Mouse (Mus musculus) layer of hippocampus, adult 11-12 months (tissue): Measurements from ENCODE around the gene Faf1.
"Not testable (repeated sequence)": the region's sequence is repeated elsewhere in the genome, so short reads cannot be mapped to it uniquely, and the experiment has no call there.

ENCODE experiments used
- DNase-seq: peaks from one replicate; pipeline ENCODE4 v3.0.0; 2022; ENCODE audit warnings: low spot score

Faf1 gene

DNA sequence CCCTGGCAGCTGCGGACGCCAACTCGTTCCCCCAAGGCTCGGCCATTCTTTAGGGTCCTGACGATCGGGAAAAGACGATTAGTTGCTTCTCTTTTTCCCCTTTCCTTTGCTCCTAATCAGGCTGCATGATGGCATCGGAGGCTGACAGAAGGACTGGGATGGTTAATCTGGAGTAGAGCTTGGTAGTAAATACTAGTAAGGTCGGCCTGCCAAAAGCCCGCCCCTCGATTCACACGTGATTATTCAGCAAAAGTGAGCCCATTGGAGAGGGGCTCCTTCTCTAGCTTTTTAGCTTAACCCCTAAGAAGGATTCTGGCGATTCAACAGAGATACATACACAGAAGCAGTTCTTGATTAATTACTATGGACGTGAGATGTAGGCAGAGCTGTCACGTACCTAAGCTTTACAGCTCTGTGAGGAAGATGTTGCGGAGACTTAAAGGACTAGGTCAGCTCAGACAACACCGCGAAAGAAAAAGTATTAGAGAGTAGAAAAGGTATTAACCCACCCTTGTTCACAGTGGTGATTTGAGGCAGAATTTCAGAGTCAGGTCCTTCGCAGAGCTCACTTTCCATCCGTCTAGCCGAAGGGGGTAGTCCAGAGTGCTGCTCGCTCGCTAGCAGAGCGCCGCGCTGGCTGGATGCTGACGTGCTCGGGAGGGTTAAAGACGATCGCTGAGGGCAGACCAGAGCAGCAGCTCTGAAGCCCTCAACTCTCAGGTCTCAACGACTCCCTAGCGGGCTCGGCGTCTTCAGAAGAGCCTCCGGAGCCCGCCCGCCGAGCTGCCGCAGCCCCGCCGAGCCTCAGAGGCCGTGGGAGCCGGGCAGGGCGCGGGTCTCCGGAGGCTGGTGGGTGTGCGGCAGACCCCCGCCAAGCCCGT is 11.0 kb upstream of the Faf1 start:
- DNase-seq = peak; percentile 32

DNA sequence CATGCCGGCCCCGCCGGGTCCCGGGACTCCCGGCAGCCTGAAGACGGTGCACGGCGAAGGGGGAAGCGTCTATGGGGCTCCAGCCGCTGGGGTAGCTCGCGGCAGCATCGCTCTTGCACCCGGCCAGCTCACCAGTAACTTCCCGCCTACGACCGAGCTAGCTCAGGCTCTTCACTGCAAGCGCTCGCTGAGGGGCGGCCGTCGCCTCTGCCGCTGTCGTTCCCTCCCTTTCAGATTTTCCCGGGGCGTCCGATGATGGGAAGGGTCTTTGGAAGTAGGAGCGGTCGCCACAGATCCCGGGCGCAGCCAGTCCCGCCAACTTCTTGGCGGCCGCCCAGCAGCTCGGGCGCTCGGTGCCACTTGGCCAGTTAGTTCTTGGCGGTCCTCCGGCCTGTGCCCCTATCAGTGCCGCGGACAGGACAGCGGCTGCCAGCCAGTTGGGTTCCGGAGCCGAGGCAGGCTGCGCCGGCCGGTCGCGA is 10.4 kb upstream of the Faf1 start:
- DNase-seq = peak; percentile 35

DNA sequence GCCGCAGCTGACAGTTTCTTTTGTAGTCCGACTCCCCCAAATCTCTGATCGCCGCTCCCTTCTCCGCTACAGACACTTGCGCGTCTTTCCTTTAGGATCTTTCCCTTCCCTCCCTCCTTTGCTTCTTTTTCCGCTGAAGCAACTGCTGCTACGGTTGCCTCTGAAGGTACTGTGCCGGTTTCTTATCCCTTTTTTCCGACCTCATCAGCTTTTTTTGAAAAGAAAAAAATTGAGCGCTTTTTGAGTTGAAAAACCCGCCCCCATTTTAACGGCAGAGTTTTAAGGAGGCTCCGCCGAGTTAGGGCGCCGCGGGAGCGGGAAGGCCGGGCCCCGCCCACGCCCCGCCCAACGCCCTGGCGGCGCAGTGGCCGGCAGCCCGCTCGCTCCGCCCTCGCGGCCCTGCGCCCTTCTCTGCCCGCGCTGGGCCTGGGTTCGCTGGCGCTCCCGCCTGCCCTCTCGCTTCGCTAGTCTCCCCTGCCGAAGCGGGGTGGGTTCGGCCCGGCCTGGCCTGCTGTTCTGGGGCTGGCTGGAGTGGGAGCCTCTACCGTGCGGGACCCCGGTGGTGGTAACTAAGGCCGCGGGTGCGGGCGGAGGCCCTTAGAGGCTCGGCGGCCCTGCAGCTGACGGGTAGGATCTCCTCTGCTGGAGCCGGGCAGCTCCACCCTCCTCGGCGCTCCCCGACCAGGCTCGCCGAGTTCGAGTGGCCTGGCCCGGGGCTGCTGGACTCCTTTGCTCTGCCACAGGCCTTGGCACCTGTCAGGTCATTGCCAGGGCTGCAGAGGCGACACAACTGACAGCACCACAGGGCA is 9.7 kb upstream of the Faf1 start, which contains the start of gene Cdkn2c:
Cdkn2c (minus strand) TSS at position 729 of the 809 bp plus-strand sequence.
- DNase-seq = peak; percentile 70

DNA sequence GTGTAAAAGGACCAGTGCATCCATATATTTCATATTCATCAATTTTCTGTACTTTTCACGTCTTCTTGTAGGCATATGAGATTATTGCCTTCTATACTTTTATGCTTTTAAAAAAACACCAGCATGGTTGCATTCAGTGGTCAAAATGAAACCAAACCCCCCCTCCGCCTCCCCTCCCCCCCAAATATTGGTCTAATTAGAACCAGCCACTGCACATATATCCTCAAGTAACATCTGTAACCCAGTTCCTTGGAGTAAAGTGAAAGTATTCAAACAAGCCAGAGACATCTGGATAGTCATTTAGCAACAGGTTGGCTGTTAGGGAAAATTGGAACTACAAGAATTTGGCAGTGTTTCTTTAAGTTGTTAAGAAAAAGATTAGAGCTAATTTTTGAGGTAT is 8.9 kb upstream of the Faf1 start:
- DNase-seq = no peak

DNA sequence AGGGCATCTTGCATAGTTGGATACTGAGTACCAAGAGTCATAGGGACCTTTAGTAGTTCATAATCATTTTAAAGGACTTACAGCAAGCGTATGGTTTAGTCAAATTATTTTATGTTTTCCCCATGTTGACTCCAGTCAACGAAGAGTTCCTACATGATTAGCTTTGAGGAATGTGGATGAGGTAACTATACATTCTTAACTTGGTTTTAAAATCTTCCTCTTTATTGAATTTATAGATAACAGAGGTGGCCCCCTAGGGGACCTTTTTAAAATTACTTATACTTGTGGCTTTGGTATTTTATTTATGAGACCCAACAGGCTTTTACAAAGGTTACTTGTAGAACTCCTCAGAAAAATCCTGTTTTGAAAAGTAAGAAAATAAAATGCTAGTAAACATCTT is 6.2 kb upstream of the Faf1 start:
- no peak for DNase-seq

DNA sequence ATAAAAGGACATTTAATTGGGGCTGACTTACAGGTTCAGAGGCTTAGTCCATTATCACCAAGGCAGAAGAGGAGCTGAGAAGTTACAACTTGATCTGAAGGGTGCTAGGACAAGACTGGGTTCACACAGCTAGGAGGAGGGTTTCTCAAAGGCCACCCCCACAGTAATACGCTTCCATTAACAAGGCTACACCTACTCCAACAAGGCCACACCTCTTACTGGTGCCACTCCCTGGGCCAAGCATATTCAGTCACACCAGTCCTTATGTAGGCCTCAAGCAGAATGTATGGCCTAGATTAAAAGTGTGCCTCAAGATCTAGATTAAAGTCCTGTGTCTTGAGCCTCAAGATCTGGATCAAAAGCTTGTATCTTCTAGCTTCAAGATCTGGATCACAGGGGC is 4.4 kb upstream of the Faf1 start:
- DNase-seq = no peak

DNA sequence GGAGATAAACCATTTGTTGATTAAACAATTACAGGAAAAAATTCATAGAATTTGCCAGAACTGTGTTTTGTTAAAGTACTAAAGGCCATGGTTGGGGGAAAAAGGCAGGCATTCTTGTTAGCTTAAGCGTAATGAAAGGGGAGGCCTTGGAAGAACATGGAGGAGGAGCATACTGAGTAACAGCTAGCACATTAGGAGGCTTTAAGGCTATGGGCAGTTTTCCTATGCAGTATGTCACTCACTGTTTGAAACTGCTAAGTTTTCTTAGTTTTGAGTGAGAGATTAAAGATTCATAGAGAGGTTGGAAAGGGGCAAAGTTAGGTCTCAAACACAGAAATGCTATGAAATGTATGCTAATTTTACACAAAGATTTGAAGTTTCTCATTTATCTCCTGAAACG is 2.3 kb upstream of the Faf1 start:
- DNase-seq = no peak

DNA sequence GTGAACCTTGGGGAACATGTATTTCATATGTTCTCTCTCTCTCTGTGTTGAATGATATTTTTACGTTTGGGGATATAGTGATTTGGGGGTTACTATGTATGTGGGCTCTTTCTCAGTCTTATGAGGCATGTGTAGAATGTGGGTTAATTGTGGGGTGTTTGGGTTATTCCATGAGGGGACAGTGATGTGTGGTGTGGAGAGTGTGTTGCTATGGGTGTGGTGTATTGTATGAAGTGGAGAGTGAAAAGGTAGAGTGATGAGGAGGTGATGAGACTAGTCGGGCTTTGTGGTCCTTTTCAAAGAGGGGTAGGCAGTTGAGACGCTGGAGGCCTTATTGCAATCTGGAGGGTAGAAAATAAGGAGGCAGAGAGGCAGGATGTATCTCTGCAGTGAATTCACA is 833 bp downstream of the Faf1 start:
- peak; percentile 11 for DNase-seq

DNA sequence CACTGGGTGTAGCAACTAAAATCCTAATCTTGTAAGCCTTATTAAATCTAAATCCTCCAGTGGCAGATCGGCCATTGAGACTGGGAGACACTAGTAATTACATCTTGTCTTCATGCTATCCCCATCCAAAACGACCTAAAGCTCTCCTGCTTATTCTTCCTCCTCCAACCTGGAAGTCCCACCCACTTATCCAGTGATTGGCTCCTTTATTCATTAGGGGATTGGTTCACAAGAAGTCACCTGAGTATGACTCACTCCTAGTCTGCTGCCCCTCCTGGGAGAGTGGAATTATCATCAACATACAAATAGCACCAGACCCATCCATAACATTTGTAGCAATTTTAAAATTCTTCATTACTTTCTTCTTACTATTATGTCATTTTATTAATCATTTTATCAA is 7.2 kb downstream of the Faf1 start:
- no peak for DNase-seq

DNA sequence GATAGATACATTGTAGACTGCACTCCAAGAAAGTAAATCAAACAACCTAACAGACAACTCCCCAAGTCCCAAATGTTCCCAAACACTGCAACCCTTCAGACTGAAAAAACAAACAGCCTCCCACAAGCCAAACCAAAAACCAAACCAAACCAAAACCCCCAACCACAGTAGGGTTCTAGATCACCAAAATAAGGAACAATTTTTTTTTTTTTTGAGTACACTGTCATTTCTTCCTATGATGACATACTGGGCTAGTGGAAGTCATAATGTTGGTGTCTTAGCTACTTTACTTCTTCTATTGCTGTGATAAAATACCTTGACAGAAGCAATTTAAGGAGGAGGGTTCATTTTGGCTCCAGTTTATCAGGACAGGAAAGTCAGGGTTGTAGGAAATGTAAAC is 16.3 kb downstream of the Faf1 start:
- DNase-seq = no peak

DNA sequence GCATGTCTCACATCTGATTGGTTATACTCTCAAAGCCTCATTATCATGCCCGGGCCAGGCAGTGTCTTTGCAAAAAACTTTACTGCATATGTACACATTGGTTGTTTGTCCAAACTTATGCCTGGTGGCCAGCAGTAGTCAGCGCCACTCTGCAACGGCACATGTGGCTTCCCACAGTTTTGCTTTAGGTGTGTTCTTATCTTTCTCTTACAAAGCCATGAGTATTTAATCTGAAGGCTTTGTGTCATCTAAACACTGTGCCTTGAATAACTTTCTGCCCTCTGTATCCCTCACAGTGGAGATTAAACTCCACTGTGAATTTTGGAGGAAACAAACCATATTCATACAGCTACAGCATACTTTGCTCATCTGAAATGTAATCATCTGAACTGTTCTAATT is 24.3 kb downstream of the Faf1 start:
- not testable (repeated sequence) for DNase-seq

DNA sequence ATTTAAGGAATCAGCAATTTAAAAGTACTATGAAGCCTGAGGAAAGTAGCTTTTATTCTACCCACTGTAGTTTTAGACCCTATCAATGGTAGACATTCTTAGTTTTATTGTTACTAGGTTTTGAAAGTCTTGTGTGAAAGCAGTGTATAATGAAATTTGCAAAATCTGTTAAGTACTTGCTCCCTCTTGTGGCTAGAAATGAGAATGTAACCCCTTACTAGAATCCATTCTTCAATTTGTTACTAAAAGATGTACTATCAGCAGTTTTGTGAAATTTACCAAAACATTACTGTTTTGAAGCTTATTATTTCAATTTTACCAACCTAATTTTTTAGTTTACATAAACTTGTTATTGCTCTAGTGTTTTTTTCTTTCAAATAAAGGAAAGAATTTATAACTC is 27.2 kb downstream of the Faf1 start:
- DNase-seq = peak; percentile 11

DNA sequence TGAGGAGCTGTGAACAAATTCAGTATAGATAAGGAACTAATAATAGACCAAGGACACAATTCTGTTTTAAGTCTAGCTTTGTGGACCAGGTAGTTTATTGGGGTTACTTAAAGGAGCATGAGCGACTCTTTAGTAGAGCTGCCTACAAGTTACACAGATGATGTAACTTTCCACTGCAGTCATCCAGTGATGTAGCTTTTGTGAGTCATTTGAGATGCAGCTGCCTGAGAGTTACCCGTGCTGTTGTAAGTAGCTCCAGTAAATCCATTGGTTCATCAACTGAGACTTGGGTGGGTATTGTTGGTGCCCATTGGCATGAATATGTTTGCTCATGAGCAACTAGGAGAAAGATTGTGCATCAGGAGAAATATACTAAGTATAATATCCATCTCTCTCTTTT is 29.0 kb downstream of the Faf1 start:
- no peak for DNase-seq

DNA sequence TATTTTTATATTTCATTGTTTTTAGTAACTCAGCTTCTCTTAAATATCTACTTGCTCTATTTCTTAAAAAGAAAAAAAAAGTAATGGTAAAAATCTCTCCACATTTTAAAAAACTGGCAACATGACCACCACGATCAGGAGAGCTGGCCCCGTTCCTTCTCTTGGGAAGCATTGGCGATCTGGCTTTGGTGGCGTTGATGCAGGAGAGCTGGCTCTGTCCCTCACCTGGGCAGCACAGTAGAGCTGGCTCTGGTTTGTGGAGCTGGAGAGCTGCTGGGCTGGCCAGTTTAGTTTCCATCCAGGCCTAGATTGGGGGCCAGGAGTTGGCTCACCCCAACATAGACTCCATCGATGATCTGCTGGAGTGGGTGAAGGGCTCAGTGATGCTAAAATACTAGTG is 42.9 kb downstream of the Faf1 start:
- DNase-seq = no peak

DNA sequence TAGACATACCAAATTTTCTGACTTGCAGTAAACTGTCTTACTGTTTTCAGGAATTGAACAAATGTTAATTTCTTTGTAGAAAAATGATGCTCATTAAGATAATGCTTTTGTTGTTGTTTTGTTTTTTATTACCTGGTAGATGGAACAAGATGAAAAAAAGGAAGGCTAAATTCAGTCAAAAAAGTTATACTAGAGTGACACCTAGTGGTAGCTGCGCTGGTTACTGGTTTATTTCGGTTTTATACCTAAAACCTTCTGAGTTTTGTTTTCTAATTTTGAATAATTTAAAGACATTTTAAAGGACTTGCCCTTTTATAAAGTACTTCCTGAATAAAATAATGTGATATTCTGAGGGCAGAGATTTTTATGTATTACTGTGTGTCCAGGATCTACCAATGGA is 52.9 kb downstream of the Faf1 start:
- DNase-seq = peak; percentile 37

DNA sequence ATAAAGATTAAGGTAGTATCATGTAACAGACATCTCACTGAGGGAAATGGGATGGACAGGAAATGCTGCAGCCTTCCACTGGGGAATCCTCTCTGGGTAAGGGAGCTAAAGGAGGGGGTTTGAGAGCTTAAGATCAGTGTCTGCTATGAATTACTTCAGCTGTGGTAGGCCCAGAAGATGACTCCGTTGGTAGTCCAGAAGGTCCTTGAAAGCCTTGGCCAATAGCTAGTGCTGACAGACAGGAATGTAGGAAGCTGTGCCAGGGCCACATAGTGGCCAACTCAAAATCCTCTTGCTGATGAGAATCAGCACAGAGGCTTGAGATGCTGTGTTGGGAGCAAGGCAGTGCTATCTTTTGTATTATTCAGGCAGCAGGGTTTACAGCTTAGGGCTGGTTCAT is 59.4 kb downstream of the Faf1 start:
- DNase-seq = no peak

DNA sequence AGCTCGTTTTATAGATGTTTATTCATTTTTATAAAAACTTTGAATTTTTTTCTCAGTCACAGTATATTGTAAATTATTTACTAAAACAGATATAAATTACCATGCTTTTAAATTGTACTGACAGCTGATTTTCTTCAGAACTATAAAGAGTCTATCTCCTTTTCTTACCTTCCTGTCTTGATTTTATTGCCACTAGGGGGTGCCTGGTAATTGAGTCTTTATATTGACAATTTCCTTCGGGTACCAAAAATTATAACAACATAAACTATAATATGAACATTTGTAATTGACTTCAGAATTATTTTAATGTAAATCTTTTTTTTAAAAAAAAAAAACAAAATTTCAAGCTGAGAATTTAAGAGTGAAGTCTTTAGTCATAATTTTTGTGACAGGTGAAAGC is 67.6 kb downstream of the Faf1 start:
- DNase-seq = no peak

DNA sequence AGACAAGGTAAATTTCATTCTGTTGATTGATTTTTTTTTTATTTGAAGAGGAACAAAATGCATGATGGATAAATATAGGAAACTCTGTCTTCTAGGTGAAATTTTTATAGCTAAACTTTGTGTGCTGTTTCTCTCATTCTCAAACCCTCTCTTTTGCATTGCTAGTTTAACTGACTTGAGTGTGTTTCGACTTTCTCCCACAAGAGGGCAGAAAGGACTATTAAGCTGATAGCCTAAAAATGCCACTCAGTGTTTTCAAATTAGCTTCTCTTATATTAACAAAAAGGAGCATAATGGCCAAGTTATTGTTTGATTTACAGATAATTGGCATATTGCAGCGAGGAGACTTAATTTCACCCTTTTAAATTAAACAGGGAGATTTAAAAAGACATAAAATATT is 82.6 kb downstream of the Faf1 start:
- DNase-seq = peak; percentile 63

DNA sequence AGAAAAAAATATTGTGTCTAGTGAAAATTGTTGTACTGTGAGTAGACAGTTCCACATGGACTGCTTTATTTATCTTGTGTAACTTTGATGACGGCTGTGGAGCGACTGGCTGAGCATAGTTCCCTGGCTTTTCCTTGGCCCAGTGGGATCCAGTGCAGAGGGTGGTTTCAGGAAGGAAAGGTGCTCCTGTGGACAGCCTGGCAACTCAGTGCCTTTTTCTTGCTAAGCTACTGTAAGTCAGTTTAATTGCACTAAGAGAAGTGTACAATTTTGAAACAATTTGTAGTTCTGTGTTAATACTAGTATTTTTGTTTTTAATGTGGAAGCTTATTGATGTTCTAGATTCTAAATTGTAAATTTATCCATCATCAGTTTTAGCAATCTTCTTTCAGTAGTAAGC is 83.5 kb downstream of the Faf1 start:
- DNase-seq = no peak

DNA sequence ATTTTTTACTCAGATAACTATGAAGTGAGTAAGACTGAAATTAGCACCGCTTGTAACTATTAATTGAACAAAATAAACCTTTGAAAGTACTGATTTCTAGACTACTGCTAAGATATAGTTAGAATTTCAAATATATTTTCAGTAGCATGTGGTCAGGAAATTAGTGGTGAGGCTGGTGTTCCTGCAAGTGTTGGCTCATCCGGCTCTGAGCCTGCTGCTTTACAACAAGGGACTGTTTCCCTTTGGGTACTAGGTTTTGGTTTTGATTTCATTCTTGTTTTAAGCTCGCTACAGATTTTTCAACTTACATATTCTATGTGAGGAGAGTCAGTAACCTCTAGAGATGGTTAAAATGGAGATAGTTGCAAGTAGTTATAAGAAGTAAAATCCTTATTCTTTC is 84.1 kb downstream of the Faf1 start:
- no peak for DNase-seq

DNA sequence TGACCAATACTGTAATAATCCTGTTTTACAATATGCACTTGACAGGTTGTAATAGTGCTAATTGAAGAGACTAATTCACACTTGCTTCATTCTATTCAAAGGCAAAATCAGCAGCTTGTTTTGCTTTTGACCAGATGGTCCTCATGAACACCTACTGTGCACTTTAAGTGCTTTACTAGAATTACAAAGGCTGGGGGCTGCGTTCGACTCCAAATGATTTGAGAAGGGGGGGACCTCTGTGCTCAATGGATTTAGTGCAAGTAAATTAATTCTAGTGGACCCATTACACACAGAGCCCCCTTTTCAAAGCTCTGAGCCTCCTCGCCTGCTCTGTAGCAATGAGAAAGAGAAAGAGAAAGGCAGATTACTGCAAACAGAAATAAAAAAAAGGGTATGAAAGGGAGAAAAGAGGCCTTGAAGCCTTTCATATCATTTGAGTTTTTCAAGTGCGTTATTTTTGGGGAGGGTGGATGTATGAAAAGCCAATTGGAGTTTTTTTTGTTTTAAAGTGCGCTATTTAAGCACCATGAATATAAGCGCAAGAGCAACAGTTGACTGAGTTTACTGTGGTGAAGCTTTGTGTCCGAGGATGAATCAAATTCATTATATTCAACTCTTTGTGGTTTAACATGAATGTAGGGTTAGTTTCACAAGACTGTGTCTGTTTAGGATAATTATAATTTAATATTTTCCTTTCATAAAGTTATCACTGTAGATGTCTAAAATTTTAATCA is 86.5 kb downstream of the Faf1 start:
- DNase-seq = no peak

DNA sequence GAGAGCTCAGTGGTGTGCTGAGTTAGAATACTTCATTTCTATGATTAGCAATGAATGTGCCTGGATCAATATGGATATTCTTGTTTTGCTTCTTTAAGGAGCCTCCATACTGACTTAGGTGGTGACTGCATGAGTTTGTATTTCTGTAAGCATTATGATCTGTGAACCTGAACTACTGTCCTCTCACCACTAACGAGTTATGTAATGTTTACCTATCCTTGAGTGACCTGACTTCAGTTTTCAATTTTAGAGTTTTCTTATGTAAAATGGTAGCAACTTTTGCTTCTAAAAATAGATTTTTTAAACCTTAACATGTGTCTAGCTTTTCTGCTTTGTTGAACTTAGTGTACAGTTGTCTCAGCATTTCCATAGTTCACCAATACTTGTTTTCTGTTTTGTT is 92.7 kb downstream of the Faf1 start:
- DNase-seq = no peak
